Mouse (Mus musculus): ENCODE measurements around the gene Cox6b1.

DNA sequence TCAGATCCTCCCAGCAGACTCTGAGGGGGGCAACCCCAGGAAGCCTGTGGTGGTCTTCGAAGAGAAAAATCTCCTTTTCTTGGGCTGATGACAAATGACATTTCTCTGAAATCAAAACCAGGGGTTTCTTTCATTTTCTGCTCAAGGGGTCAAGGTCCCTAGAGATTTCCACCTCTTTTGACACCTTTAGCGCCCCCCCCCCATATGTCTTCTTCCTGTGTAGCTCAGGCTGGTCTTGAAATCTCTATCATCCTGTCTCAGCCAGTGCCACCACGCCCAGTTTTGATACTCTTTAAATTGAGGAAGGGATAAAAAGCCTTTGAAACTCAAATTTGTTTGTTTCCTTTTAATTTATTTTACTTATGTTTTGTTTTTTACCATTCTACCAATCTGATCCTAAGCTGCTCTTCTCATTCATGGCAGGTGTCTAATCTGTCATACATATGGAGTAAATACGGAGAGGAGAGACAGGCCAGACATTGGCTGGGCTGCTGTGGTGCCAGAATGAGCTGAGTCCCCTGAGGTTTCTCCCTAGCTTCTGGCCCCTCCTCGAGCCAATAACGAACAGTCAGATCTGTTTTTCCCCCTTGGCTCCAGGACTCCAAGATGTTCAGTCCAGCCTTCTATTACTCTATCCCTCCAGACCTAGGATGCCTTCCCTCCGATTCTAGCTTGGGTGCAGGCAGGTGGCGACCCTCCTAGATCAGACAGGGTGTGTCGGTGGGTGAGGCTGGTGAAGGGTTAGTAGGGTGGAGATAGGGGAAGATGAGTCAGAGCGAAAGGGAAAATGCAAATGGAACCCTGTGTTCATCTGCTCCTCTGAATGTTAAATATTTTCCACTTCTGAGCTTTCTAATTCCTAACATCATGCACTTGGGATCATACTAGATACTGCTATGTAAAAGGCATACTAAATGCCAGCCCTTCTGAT, 32.1 kb downstream of the Cox6b1 start:
- no peak for TF ChIP-seq CTCF (IDR thresholded peaks at IDR 0.05; ENCODE audit: insufficient read depth, low read length)
- no peak for TF ChIP-seq POLR2A (IDR thresholded peaks at IDR 0.05; ENCODE audit: borderline replicate concordance, extremely low read depth, low read depth, low read length)

Measured in lung, adult 2 months (tissue).